Mouse (Mus musculus): ENCODE data around the gene Adamts18. TPM values are rescaled to one million over a fixed set of nuclear protein-coding genes. Genes with fewer than 3 reads are reported as not detected.

Adamts18 gene
- total and polyA plus RNA-seq, 2 experiments from 2014 or later: 0.04 to 0.20 TPM

DNA sequence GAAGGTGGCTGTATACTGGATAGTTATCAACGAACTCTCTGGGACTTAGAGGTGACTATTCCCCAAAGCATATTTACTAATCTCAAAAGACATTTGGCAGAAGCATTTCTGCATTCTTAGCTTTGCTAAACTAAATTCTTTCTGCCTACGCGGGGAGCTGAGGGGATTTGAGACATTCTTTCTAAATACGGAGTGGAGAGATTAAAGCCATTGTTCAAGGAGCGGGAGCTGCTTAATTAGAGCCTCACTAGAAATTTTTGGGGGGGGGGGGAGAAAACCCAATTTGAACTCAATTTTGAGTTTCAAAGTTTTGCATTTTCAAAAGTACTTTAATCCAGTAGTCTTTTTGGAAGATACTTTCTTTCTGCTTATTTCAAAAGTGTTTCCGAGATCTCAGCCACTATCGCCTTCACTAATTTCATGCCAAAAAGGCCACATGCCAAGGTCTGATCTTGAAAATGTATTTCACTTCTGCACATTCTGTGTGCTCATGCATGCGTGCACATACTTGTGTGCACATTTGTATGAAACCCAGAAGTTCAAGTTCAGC, 79.6 kb downstream of the Adamts18 start:
- H3K9me3 ChIP-seq (replicated peaks; ENCODE audit: control insufficient read depth, low read length): no peaks in the 10 kb centered on the region
- no peak for ATAC-seq (ENCODE audit: insufficient read depth, low read depth)
- no peaks in the 10 kb centered on the region for H3K27me3 ChIP-seq (ENCODE audit: control insufficient read depth, insufficient read depth, low read length)
- no peak for DNase-seq (ENCODE audit: low spot score)
- no peak overlapping the region for H3K4me3 ChIP-seq (ENCODE audit: low read depth, low read length)
- no peaks in the 10 kb centered on the region for H3K36me3 ChIP-seq (replicated peaks; ENCODE audit: control insufficient read depth, insufficient read depth, low read length)
- 50% methylated on average over 8 of the region's 8 CpGs for WGBS
- H3K9ac ChIP-seq (replicated peaks; ENCODE audit: low read depth, low read length): no peak overlapping the region
- H3K4me2 ChIP-seq (ENCODE audit: low read depth, low read length): no peak overlapping the region
- no peaks in the 10 kb centered on the region for H3K4me1 ChIP-seq (ENCODE audit: control insufficient read depth, insufficient read depth)
- TF ChIP-seq CTCF (IDR thresholded peaks at IDR 0.05; ENCODE audit: low read depth) (no peak), EP300 (IDR thresholded peaks at IDR 0.05; ENCODE audit: low read depth) (no peak)
- no peak overlapping the region for H3K27ac ChIP-seq (ENCODE audit: low read depth)

DNA sequence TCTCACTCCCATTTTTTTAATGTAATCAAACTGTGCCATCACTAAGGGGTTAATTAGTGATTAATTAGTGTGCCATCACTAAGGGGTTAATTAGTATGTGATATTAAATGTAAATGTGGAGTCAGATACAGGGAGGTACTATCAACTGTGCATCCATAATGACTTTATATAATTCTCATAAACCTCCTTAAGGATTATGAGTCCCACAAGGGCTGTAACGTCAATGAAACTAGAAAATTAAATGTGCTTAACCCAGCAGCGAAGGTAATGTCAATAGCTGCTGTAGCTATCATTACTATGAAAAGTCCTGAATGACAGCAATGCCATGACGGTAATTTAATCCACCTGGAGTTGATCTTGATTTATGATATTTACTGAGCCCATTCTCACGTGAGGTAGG, 83.4 kb downstream of the Adamts18 start:
- WGBS: 81% methylated on average over 4 of the region's 4 CpGs
- Histone ChIP-seq H3K27me3 (ENCODE audit: control insufficient read depth, insufficient read depth, low read length) (no peaks in the 10 kb centered on the region), H3K4me1 (ENCODE audit: control insufficient read depth, insufficient read depth) (no peaks in the 10 kb centered on the region), H3K4me2 (ENCODE audit: low read depth, low read length) (no peak overlapping the region), H3K9ac (replicated peaks; ENCODE audit: low read depth, low read length) (no peak overlapping the region), H3K9me3 (replicated peaks; ENCODE audit: control insufficient read depth, low read length) (no peaks in the 10 kb centered on the region), H3K4me3 (ENCODE audit: low read depth, low read length) (no peak overlapping the region), H3K36me3 (replicated peaks; ENCODE audit: control insufficient read depth, insufficient read depth, low read length) (no peaks in the 10 kb centered on the region), H3K27ac (ENCODE audit: low read depth) (no peak overlapping the region)
- DNase-seq (ENCODE audit: low spot score) (no peak), ATAC-seq (ENCODE audit: insufficient read depth, low read depth) (no peak)
- no peak for TF ChIP-seq EP300 (IDR thresholded peaks at IDR 0.05; ENCODE audit: low read depth)
- TF ChIP-seq CTCF (IDR thresholded peaks at IDR 0.05; ENCODE audit: low read depth): no peak

DNA sequence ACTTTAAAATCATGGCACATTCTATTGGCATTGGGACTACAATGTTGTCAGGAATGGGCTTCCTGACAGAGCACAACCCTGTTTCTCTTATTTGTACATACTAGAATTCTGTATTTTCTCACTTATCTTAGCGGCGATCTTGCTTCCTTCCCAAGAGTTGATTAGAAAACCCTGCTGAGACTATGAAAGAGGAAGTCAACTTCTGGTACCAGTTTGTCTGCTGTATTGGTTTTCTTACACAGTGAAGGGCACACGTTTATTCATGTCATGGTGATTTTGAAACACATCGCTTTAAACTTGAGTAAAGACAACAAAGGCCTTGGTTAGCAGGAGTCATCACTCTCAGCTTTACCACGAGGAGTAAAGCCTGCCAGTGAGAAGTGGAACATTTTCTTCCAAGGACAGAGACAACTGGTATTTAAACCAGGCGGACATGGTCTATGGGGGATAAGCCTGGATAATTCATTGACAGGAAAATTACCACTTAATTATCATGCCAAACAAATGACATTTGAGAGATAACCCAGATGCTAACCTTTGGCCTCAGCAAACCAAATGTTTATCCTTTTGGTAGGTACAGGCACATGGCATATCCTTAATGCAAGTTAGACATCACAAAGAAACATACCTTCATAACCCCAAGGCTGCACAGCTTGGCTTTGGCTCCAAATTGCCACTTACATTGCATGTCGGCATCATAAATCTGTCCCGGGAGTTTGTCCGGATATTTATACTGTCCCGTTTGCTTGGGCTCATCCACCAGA, 84.8 kb downstream of the Adamts18 start:
- TF ChIP-seq CTCF (IDR thresholded peaks at IDR 0.05; ENCODE audit: low read depth) (no peak), EP300 (IDR thresholded peaks at IDR 0.05; ENCODE audit: low read depth) (no peak)
- WGBS: 71% methylated on average over 10 of the region's 10 CpGs
- Histone ChIP-seq H3K27me3 (ENCODE audit: control insufficient read depth, insufficient read depth, low read length) (no peaks in the 10 kb centered on the region), H3K36me3 (replicated peaks; ENCODE audit: control insufficient read depth, insufficient read depth, low read length) (no peaks in the 10 kb centered on the region), H3K4me1 (ENCODE audit: control insufficient read depth, insufficient read depth) (no peaks in the 10 kb centered on the region), H3K9me3 (replicated peaks; ENCODE audit: control insufficient read depth, low read length) (no peaks in the 10 kb centered on the region), H3K4me3 (ENCODE audit: low read depth, low read length) (no peak overlapping the region), H3K4me2 (ENCODE audit: low read depth, low read length) (no peak overlapping the region), H3K27ac (ENCODE audit: low read depth) (no peak overlapping the region), H3K9ac (replicated peaks; ENCODE audit: low read depth, low read length) (no peak overlapping the region)
- ATAC-seq (ENCODE audit: insufficient read depth, low read depth): no peak
- DNase-seq (ENCODE audit: low spot score): no peak

DNA sequence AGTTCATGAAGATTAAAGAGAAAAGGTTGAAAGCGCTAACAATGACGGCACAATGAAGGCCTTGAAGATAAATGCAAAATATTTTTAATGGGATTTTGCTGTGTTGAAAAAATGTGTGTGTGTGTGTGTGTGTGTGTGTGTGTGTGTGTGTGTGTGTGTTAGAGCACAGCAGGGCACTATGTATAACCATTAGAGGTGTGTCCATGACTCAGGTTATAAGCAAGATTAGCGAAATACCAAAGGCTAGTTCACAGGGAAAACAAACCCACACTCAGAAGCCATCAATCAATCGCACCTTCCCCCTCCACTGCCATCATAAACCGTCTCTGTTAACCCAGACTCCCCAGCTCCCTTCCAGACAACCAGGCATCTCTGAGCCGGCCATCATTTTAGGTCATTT, 86.4 kb downstream of the Adamts18 start:
- H3K4me1 ChIP-seq (ENCODE audit: control insufficient read depth, insufficient read depth): no peaks in the 10 kb centered on the region
- H3K27ac ChIP-seq (ENCODE audit: low read depth): no peak overlapping the region
- WGBS: 73% methylated on average over 6 of the region's 6 CpGs
- H3K9me3 ChIP-seq (replicated peaks; ENCODE audit: control insufficient read depth, low read length): no peaks in the 10 kb centered on the region
- no peak overlapping the region for H3K4me2 ChIP-seq (ENCODE audit: low read depth, low read length)
- no peaks in the 10 kb centered on the region for H3K36me3 ChIP-seq (replicated peaks; ENCODE audit: control insufficient read depth, insufficient read depth, low read length)
- DNase-seq (ENCODE audit: low spot score): no peak
- H3K9ac ChIP-seq (replicated peaks; ENCODE audit: low read depth, low read length): no peak overlapping the region
- H3K27me3 ChIP-seq (ENCODE audit: control insufficient read depth, insufficient read depth, low read length): no peaks in the 10 kb centered on the region
- no peak overlapping the region for H3K4me3 ChIP-seq (ENCODE audit: low read depth, low read length)
- ATAC-seq (ENCODE audit: insufficient read depth, low read depth): no peak
- TF ChIP-seq EP300 (IDR thresholded peaks at IDR 0.05; ENCODE audit: low read depth): no peak
- no peak for TF ChIP-seq CTCF (IDR thresholded peaks at IDR 0.05; ENCODE audit: low read depth)

DNA sequence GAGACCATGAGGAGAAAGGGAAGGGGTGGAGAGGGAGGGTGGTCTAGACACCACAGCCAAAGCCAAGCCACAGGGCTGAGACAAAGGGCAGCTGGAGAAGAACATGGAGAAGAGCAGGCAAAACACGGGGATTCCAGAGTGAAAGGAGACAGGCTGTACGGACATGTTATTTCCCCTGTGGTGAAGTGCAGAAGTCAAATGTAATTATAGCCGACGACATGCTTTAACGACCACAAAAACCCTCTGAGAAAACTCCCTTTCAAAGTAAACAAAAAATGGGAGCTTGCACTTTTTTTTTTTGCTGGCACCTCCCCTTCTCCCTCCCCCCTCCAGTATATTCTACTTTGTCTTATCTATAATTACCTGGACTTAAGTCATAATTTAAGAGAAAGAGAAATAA, 92.7 kb downstream of the Adamts18 start:
- H3K27me3 ChIP-seq (ENCODE audit: control insufficient read depth, insufficient read depth, low read length): no peaks in the 10 kb centered on the region
- DNase-seq (ENCODE audit: low spot score) (no peak), ATAC-seq (ENCODE audit: insufficient read depth, low read depth) (no peak)
- no peaks in the 10 kb centered on the region for H3K9me3 ChIP-seq (replicated peaks; ENCODE audit: control insufficient read depth, low read length)
- no peak overlapping the region for H3K9ac ChIP-seq (replicated peaks; ENCODE audit: low read depth, low read length)
- H3K4me1 ChIP-seq (ENCODE audit: control insufficient read depth, insufficient read depth): no peaks in the 10 kb centered on the region
- no peak overlapping the region for H3K4me3 ChIP-seq (ENCODE audit: low read depth, low read length)
- H3K4me2 ChIP-seq (ENCODE audit: low read depth, low read length): no peak overlapping the region
- H3K27ac ChIP-seq (ENCODE audit: low read depth): no peak overlapping the region
- 69% methylated on average over 5 of the region's 5 CpGs for WGBS
- no peak for TF ChIP-seq CTCF (IDR thresholded peaks at IDR 0.05; ENCODE audit: low read depth)
- no peak for TF ChIP-seq EP300 (IDR thresholded peaks at IDR 0.05; ENCODE audit: low read depth)
- no peaks in the 10 kb centered on the region for H3K36me3 ChIP-seq (replicated peaks; ENCODE audit: control insufficient read depth, insufficient read depth, low read length)

DNA sequence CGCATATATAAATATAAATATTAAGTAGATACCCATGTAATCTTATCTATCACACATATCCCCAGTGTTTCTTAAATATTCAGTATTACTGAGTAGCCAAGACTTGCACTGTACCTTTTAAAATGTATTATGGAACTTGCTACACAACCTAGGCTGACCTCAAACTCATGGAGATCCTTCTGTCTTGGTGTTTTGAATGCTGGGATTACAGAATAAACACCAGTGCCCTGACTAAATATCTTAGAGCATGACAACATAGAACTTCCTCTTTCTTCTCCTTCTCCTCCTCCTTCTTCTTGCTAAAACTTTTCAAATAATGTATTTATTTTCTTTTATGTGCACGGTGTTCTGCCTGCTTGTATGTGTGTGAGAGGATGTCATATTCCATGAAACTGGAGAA, 95.4 kb downstream of the Adamts18 start:
- no peak for ATAC-seq (ENCODE audit: insufficient read depth, low read depth)
- 68% methylated on average over 2 of the region's 2 CpGs for WGBS
- Histone ChIP-seq H3K4me1 (ENCODE audit: control insufficient read depth, insufficient read depth) (no peaks in the 10 kb centered on the region), H3K27me3 (ENCODE audit: control insufficient read depth, insufficient read depth, low read length) (no peaks in the 10 kb centered on the region), H3K27ac (ENCODE audit: low read depth) (no peak overlapping the region), H3K9ac (replicated peaks; ENCODE audit: low read depth, low read length) (no peak overlapping the region), H3K4me2 (ENCODE audit: low read depth, low read length) (no peak overlapping the region), H3K4me3 (ENCODE audit: low read depth, low read length) (no peak overlapping the region), H3K9me3 (replicated peaks; ENCODE audit: control insufficient read depth, low read length) (no peaks in the 10 kb centered on the region), H3K36me3 (replicated peaks; ENCODE audit: control insufficient read depth, insufficient read depth, low read length) (no peaks in the 10 kb centered on the region)
- no peak for DNase-seq (ENCODE audit: low spot score)
- no peak for TF ChIP-seq EP300 (IDR thresholded peaks at IDR 0.05; ENCODE audit: low read depth)
- no peak for TF ChIP-seq CTCF (IDR thresholded peaks at IDR 0.05; ENCODE audit: low read depth)

All from heart, postnatal 0 days (tissue).